Mouse (Mus musculus): ENCODE results near the gene Cd207. TPM values are rescaled to one million over a fixed set of nuclear protein-coding genes. Genes with fewer than 3 reads are reported as not detected.

Cd207 gene
- polyA plus RNA-seq, 1 experiment, result not detected

DNA sequence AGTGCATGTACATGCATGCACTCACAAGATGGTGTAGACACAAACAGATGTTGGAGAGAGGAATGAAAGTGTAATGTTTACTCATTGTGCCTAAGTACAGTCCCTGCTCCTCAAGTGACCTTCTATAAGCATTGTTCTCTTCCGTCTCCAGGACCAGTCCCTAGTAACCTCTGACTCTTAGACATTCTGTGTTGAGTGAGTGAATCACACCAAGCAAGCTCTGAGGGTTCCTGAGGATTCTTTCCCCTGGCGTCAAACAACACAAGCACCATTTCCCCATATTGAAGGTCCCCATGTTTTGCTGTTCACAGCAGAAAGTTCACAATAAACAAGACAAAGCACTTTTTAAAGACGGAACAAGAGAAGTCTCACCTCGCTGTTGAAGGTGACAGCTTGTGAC lies 45.8 kb downstream of the Cd207 start:
- Histone ChIP-seq H3ac (ENCODE audit: control insufficient read depth, insufficient read length) (no peak overlapping the region), H3K27me3 (ENCODE audit: control insufficient read depth, insufficient read depth, insufficient read length) (peaks cover 58% of the 10 kb centered on the region), H3K4me3 (no peak overlapping the region), H3K4me2 (ENCODE audit: low read depth) (no peak overlapping the region), H3K36me3 (ENCODE audit: control insufficient read depth, insufficient read depth) (no peaks in the 10 kb centered on the region), H3K79me2 (ENCODE audit: control insufficient read depth, insufficient read depth) (no peaks in the 10 kb centered on the region)
- no peak for TF ChIP-seq POLR2A (IDR thresholded peaks at IDR 0.05; ENCODE audit: insufficient read length, low read depth)
- no peak for TF ChIP-seq POLR2AphosphoS2 (IDR thresholded peaks at IDR 0.05; ENCODE audit: insufficient read length, low read depth)
- no peak for TF ChIP-seq REST (IDR thresholded peaks at IDR 0.05; ENCODE audit: insufficient read depth, insufficient read length)
- TF ChIP-seq USF1 (IDR thresholded peaks at IDR 0.05; ENCODE audit: low read depth), result no peak
- no peak for TF ChIP-seq SRF (IDR thresholded peaks at IDR 0.05; ENCODE audit: control insufficient read depth, insufficient read length, low read depth)
- TF ChIP-seq CEBPB (IDR thresholded peaks at IDR 0.05; ENCODE audit: insufficient read depth, poor library complexity, severe bottlenecking), result no peak
- TF ChIP-seq MAX (IDR thresholded peaks at IDR 0.05; ENCODE audit: low read depth), result no peak
- no peak for TF ChIP-seq MYOG (IDR thresholded peaks at IDR 0.05; ENCODE audit: control insufficient read depth in 1 of 3, insufficient read depth in 1 of 3, insufficient read length in 2 of 3, low read depth in 2 of 3)
- TF ChIP-seq TCF12 (IDR thresholded peaks at IDR 0.05; ENCODE audit: insufficient read depth, poor library complexity, severe bottlenecking), result no peak
- no peak for TF ChIP-seq E2F4 (IDR thresholded peaks at IDR 0.05; ENCODE audit: insufficient read depth)
- TF ChIP-seq MYOD1 (IDR thresholded peaks at IDR 0.05; ENCODE audit: control insufficient read depth in 1 of 3, insufficient read length in 2 of 3, low read depth in 2 of 3), result no peak
- TF ChIP-seq TCF3 (IDR thresholded peaks at IDR 0.05; ENCODE audit: insufficient read length, low read depth), result no peak

- Histone ChIP-seq H3K4me3 (no peak overlapping the region), H3ac (ENCODE audit: control insufficient read depth, insufficient read length) (no peak overlapping the region), H3K79me2 (ENCODE audit: control insufficient read depth, insufficient read depth) (no peaks in the 10 kb centered on the region), H3K27me3 (ENCODE audit: control insufficient read depth, insufficient read depth, insufficient read length) (peaks cover 59% of the 10 kb centered on the region), H3K4me2 (ENCODE audit: low read depth) (no peak overlapping the region), H3K36me3 (ENCODE audit: control insufficient read depth, insufficient read depth) (no peaks in the 10 kb centered on the region)
- TF ChIP-seq MYOD1 (IDR thresholded peaks at IDR 0.05; ENCODE audit: control insufficient read depth in 1 of 3, insufficient read length in 2 of 3, low read depth in 2 of 3) (no peak), TCF12 (IDR thresholded peaks at IDR 0.05; ENCODE audit: insufficient read depth, poor library complexity, severe bottlenecking) (no peak), MAX (IDR thresholded peaks at IDR 0.05; ENCODE audit: low read depth) (no peak), MYOG (IDR thresholded peaks at IDR 0.05; ENCODE audit: control insufficient read depth in 1 of 3, insufficient read depth in 1 of 3, insufficient read length in 2 of 3, low read depth in 2 of 3) (no peak), POLR2A (IDR thresholded peaks at IDR 0.05; ENCODE audit: insufficient read length, low read depth) (no peak), E2F4 (IDR thresholded peaks at IDR 0.05; ENCODE audit: insufficient read depth) (no peak), REST (IDR thresholded peaks at IDR 0.05; ENCODE audit: insufficient read depth, insufficient read length) (no peak), TCF3 (IDR thresholded peaks at IDR 0.05; ENCODE audit: insufficient read length, low read depth) (no peak), SRF (IDR thresholded peaks at IDR 0.05; ENCODE audit: control insufficient read depth, insufficient read length, low read depth) (no peak), USF1 (IDR thresholded peaks at IDR 0.05; ENCODE audit: low read depth) (no peak), POLR2AphosphoS2 (IDR thresholded peaks at IDR 0.05; ENCODE audit: insufficient read length, low read depth) (no peak), CEBPB (IDR thresholded peaks at IDR 0.05; ENCODE audit: insufficient read depth, poor library complexity, severe bottlenecking) (no peak)
Measured at GRCm38 (mm10) chr6:83626781-83627180, 50.9 kb downstream of the Cd207 start.

Other genes starting within 250 kb of the Cd207 start
- 11.4 TPM for gene Tet3, start 218.8 kb downstream of the Cd207 start, polyA plus RNA-seq (2012; fragmentation: generic; extraction: Trizol)
- gene Dguok, start 170.9 kb downstream of the Cd207 start, polyA plus RNA-seq (2012; fragmentation: generic; extraction: Trizol), result 28.6 TPM
- gene Actg2, start 141.6 kb downstream of the Cd207 start, polyA plus RNA-seq (2012; fragmentation: generic; extraction: Trizol), result 80.1 TPM
- gene Stambp, start 105.1 kb downstream of the Cd207 start, polyA plus RNA-seq (2012; fragmentation: generic; extraction: Trizol), result 8.8 TPM
- gene Clec4f, start 21.7 kb downstream of the Cd207 start, polyA plus RNA-seq (2012; fragmentation: generic; extraction: Trizol), result not detected
- gene Vax2, start 33.4 kb upstream of the Cd207 start, polyA plus RNA-seq (2012; fragmentation: generic; extraction: Trizol), result 0.66 TPM
- gene Atp6v1b1, start 65.1 kb upstream of the Cd207 start, polyA plus RNA-seq (2012; fragmentation: generic; extraction: Trizol), result not detected
- 0.05 TPM for gene Ankrd53, start 84.8 kb upstream of the Cd207 start, polyA plus RNA-seq (2012; fragmentation: generic; extraction: Trizol)
- gene Tex261, start 98.0 kb upstream of the Cd207 start, polyA plus RNA-seq (2012; fragmentation: generic; extraction: Trizol), result 70.7 TPM
- gene Nagk, start 117.1 kb upstream of the Cd207 start, polyA plus RNA-seq (2012; fragmentation: generic; extraction: Trizol), result 42.9 TPM
- 14.4 TPM for gene Paip2b, start 153.9 kb upstream of the Cd207 start, polyA plus RNA-seq (2012; fragmentation: generic; extraction: Trizol)
- 6.0 TPM for gene Zfp638, start 189.3 kb upstream of the Cd207 start, polyA plus RNA-seq (2012; fragmentation: generic; extraction: Trizol)

All from myocyte (in vitro differentiated cells).